Mouse (Mus musculus): ENCODE data around the gene D030056L22Rik. TPM values are rescaled to one million over a fixed set of nuclear protein-coding genes. Genes with fewer than 3 reads are reported as not detected.

Gene D030056L22Rik
- total RNA-seq (2014; fragmentation: Nextera tagmentation) (24.3 and 25.2 TPM in 2 replicates), total RNA-seq (2017) (36.5 and 41.2 TPM in 2 replicates), polyA plus RNA-seq (2012) (19.5 and 27.4 TPM in 2 replicates)

DNA sequence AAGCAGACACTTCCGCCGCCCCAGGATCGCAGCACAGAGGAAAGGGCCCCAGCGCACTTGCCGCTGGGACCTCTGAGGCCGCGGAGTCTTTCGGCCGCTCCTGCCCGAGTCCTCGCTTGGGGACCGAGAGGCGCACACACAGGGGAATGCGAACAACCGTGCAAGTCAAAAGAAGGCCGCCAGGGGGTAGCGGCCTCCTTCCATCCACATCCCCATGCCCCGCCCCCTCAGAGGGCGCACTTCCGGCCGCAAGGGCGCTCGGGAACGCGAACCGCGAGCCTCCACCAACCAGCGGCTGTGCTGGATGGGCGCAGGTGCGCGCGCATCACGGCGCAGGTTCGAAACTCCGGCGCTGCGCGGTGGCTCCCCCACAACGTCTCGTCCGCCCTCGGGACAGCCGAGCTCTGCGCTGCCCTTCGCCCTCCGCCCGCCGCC is at the start of gene D030056L22Rik:
D030056L22Rik (plus strand) TSS at position 328 of the 435 bp plus-strand sequence.
- Histone ChIP-seq H3K4me1 (ENCODE audit: insufficient read depth, low read depth, low read length) (peaks cover 37% of the 10 kb centered on the region), H3K27me3 (ENCODE audit: insufficient read depth, low read length) (no peaks in the 10 kb centered on the region), H3K4me3 (ENCODE audit: low read depth, low read length) (peak within 1 kb of the TSS; percentile 97), H3K9me3 (replicated peaks) (no peaks in the 10 kb centered on the region), H3K36me3 (replicated peaks) (peaks cover 29% of the 10 kb centered on the region)
- DNase-seq (ENCODE audit: low spot score) (peak; percentile 91), ATAC-seq (ENCODE audit: extremely low read depth, insufficient number of reproducible peaks, low FRiP score, poor library complexity, severe bottlenecking) (peak; percentile 90)
- TF ChIP-seq TAL1 (conservative IDR thresholded peaks at IDR 0.05; ENCODE audit: low read depth, low read length) (no peak), CTCF (IDR thresholded peaks at IDR 0.05; ENCODE audit: low read depth, low read length) (0 out of 2 replicates have a peak, but pooled peaks have one; percentile 20), GATA2 (IDR thresholded peaks at IDR 0.05; ENCODE audit: borderline replicate concordance, low read depth, low read length) (no peak), GATA1 (IDR thresholded peaks at IDR 0.05; ENCODE audit: borderline replicate concordance, low read length) (no peak), POLR2AphosphoS5 (IDR thresholded peaks at IDR 0.05; ENCODE audit: insufficient replicate concordance, low read depth, low read length) (no peak)

- Histone ChIP-seq H3K27me3 (ENCODE audit: insufficient read depth, low read length) (no peaks in the 10 kb centered on the region), H3K4me3 (ENCODE audit: low read depth, low read length) (peak overlapping the region; percentile 51; the same call in 1 of the 2 replicates), H3K9me3 (replicated peaks) (no peaks in the 10 kb centered on the region), H3K4me1 (ENCODE audit: insufficient read depth, low read depth, low read length) (peaks cover 41% of the 10 kb centered on the region), H3K36me3 (replicated peaks) (no peaks in the 10 kb centered on the region)
- no peak for TF ChIP-seq POLR2AphosphoS5 (IDR thresholded peaks at IDR 0.05; ENCODE audit: insufficient replicate concordance, low read depth, low read length)
- TF ChIP-seq TAL1 (conservative IDR thresholded peaks at IDR 0.05; ENCODE audit: low read depth, low read length): no peak
- no peak for TF ChIP-seq GATA1 (IDR thresholded peaks at IDR 0.05; ENCODE audit: borderline replicate concordance, low read length)
- no peak for TF ChIP-seq CTCF (IDR thresholded peaks at IDR 0.05; ENCODE audit: low read depth, low read length)
- no peak for TF ChIP-seq GATA2 (IDR thresholded peaks at IDR 0.05; ENCODE audit: borderline replicate concordance, low read depth, low read length)
- ATAC-seq (ENCODE audit: extremely low read depth, insufficient number of reproducible peaks, low FRiP score, poor library complexity, severe bottlenecking) (peak; percentile 66), DNase-seq (ENCODE audit: low spot score) (peak; percentile 44)
Observed at GRCm38 (mm10) chr19:18663904-18664303, 49.1 kb upstream of the D030056L22Rik start.

DNA sequence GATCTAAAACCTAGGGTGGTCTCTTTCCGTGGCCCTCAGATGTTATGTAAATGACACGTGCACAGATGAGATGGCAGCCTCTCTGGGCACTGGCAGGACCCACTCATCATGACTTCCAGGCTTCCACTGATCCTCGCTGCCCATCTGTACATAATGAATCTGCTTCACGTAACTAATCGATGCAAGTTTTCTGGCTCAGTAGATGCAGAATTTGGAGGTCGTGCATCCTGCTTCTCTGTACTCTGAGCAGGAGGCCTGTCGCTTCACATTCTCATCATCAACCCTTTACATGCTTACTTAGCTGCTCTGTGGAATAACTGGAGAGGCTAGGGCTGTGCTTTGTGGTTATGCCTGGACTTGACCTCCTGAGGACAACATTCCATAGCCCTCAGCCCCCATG is 46.0 kb upstream of the D030056L22Rik start:
- Histone ChIP-seq H3K9me3 (replicated peaks) (no peaks in the 10 kb centered on the region), H3K4me1 (ENCODE audit: insufficient read depth, low read depth, low read length) (peaks cover 41% of the 10 kb centered on the region)

GRCm38 (mm10) chr19:18669551-18669950 is 43.4 kb upstream of the D030056L22Rik start:
- Histone ChIP-seq H3K4me1 (ENCODE audit: insufficient read depth, low read depth, low read length) (peaks cover 41% of the 10 kb centered on the region), H3K36me3 (replicated peaks) (peaks cover 8% of the 10 kb centered on the region), H3K4me3 (ENCODE audit: low read depth, low read length) (no peak overlapping the region), H3K9me3 (replicated peaks) (no peaks in the 10 kb centered on the region), H3K27me3 (ENCODE audit: insufficient read depth, low read length) (no peaks in the 10 kb centered on the region)
- ATAC-seq (ENCODE audit: extremely low read depth, insufficient number of reproducible peaks, low FRiP score, poor library complexity, severe bottlenecking): no peak
- TF ChIP-seq GATA1 (IDR thresholded peaks at IDR 0.05; ENCODE audit: borderline replicate concordance, low read length) (no peak), TAL1 (conservative IDR thresholded peaks at IDR 0.05; ENCODE audit: low read depth, low read length) (no peak), POLR2AphosphoS5 (IDR thresholded peaks at IDR 0.05; ENCODE audit: insufficient replicate concordance, low read depth, low read length) (no peak), CTCF (IDR thresholded peaks at IDR 0.05; ENCODE audit: low read depth, low read length) (no peak), GATA2 (IDR thresholded peaks at IDR 0.05; ENCODE audit: borderline replicate concordance, low read depth, low read length) (no peak)
- no peak for DNase-seq (ENCODE audit: low spot score)

More for the DNA sequence above, 46.0 kb upstream of the D030056L22Rik start:
- ATAC-seq (ENCODE audit: extremely low read depth, insufficient number of reproducible peaks, low FRiP score, poor library complexity, severe bottlenecking) (no peak), DNase-seq (ENCODE audit: low spot score) (no peak)
- no peak overlapping the region for H3K4me3 ChIP-seq (ENCODE audit: low read depth, low read length)
- TF ChIP-seq GATA2 (IDR thresholded peaks at IDR 0.05; ENCODE audit: borderline replicate concordance, low read depth, low read length): no peak
- no peak for TF ChIP-seq GATA1 (IDR thresholded peaks at IDR 0.05; ENCODE audit: borderline replicate concordance, low read length)
- no peak for TF ChIP-seq TAL1 (conservative IDR thresholded peaks at IDR 0.05; ENCODE audit: low read depth, low read length)
- H3K36me3 ChIP-seq (replicated peaks): no peaks in the 10 kb centered on the region
- no peaks in the 10 kb centered on the region for H3K27me3 ChIP-seq (ENCODE audit: insufficient read depth, low read length)

- ATAC-seq (ENCODE audit: extremely low read depth, insufficient number of reproducible peaks, low FRiP score, poor library complexity, severe bottlenecking): peak; percentile 95
- DNase-seq (ENCODE audit: low spot score): peak; percentile 75
- Histone ChIP-seq H3K4me3 (ENCODE audit: low read depth, low read length) (peak within 1 kb of the TSS; percentile 84), H3K36me3 (replicated peaks) (peaks cover 14% of the 10 kb centered on the region), H3K27me3 (ENCODE audit: insufficient read depth, low read length) (no peaks in the 10 kb centered on the region), H3K4me1 (ENCODE audit: insufficient read depth, low read depth, low read length) (peaks cover 43% of the 10 kb centered on the region), H3K9me3 (replicated peaks) (no peaks in the 10 kb centered on the region)
- TF ChIP-seq POLR2AphosphoS5 (IDR thresholded peaks at IDR 0.05; ENCODE audit: insufficient replicate concordance, low read depth, low read length): no peak
- TF ChIP-seq TAL1 (conservative IDR thresholded peaks at IDR 0.05; ENCODE audit: low read depth, low read length): no peak
- no peak for TF ChIP-seq CTCF (IDR thresholded peaks at IDR 0.05; ENCODE audit: low read depth, low read length)
- TF ChIP-seq GATA2 (IDR thresholded peaks at IDR 0.05; ENCODE audit: borderline replicate concordance, low read depth, low read length): no peak
- no peak for TF ChIP-seq GATA1 (IDR thresholded peaks at IDR 0.05; ENCODE audit: borderline replicate concordance, low read length)
Observed at GRCm38 (mm10) chr19:18670608-18671007, 42.4 kb upstream of the D030056L22Rik start, which contains the start of gene Carnmt1. Carnmt1 (plus strand) TSS chr19:18670764.

GRCm38 (mm10) chr19:18671056-18671741 is 41.8 kb upstream of the D030056L22Rik start:
- H3K4me3 ChIP-seq (ENCODE audit: low read depth, low read length): peak overlapping the region; percentile 84
- ATAC-seq (ENCODE audit: extremely low read depth, insufficient number of reproducible peaks, low FRiP score, poor library complexity, severe bottlenecking): no peak
- no peak for TF ChIP-seq GATA1 (IDR thresholded peaks at IDR 0.05; ENCODE audit: borderline replicate concordance, low read length)
- no peak for TF ChIP-seq TAL1 (conservative IDR thresholded peaks at IDR 0.05; ENCODE audit: low read depth, low read length)
- TF ChIP-seq POLR2AphosphoS5 (IDR thresholded peaks at IDR 0.05; ENCODE audit: insufficient replicate concordance, low read depth, low read length): no peak
- TF ChIP-seq CTCF (IDR thresholded peaks at IDR 0.05; ENCODE audit: low read depth, low read length): no peak
- no peak for TF ChIP-seq GATA2 (IDR thresholded peaks at IDR 0.05; ENCODE audit: borderline replicate concordance, low read depth, low read length)
- DNase-seq (ENCODE audit: low spot score): no peak
- H3K4me1 ChIP-seq (ENCODE audit: insufficient read depth, low read depth, low read length): peaks cover 48% of the 10 kb centered on the region
- no peaks in the 10 kb centered on the region for H3K9me3 ChIP-seq (replicated peaks)
- peaks cover 20% of the 10 kb centered on the region for H3K36me3 ChIP-seq (replicated peaks)
- no peaks in the 10 kb centered on the region for H3K27me3 ChIP-seq (ENCODE audit: insufficient read depth, low read length)
